Mouse (Mus musculus): ENCODE data around the gene Nek5. TPM values are rescaled to one million over a fixed set of nuclear protein-coding genes. Genes with fewer than 3 reads are reported as not detected.

Gene Nek5
- not detected for total RNA-seq (2023)

GRCm38 (mm10) chr8:22124220-22125152 is at the start of gene Nek5:
Gene Nek5, minus strand, starts transcription at chr8:22125053.

GRCm38 (mm10) chr8:22166080-22166603 is 41.3 kb upstream of the Nek5 start, which contains the start of gene Nek3:
Gene Nek3, minus strand, starts transcription at chr8:22166435.

GRCm38 (mm10) chr8:22060446-22060889 is 64.4 kb downstream of the Nek5 start, which contains the start of gene Alg11:
Gene Alg11, plus strand, starts transcription at chr8:22060721.

GRCm38 (mm10) chr8:22059821-22060445 is 64.9 kb downstream of the Nek5 start, which contains the start of gene Atp7b:
Gene Atp7b, minus strand, starts transcription at chr8:22060305.

Other genes starting within 250 kb of the Nek5 start
- gene Defb9, start 239.6 kb downstream of the Nek5 start, total RNA-seq (2023), result not detected
- not detected for gene Defb11, start 218.6 kb downstream of the Nek5 start, total RNA-seq (2023)
- gene Defb15, start 192.3 kb downstream of the Nek5 start, total RNA-seq (2023), result not detected
- gene Defb35, start 186.7 kb downstream of the Nek5 start, total RNA-seq (2023), result not detected
- gene Defb13, start 178.3 kb downstream of the Nek5 start, total RNA-seq (2023), result not detected
- gene Fam90a1a, start 166.3 kb downstream of the Nek5 start, total RNA-seq (2023), result not detected
- gene Ccdc70, start 155.3 kb downstream of the Nek5 start, total RNA-seq (2023), result not detected
- under 1 TPM; 0.09 to 0.18 TPM for gene Atp7b, start 64.7 kb downstream of the Nek5 start, total RNA-seq (2023)
- 10 to 100 TPM in 1 of 2 experiments, 1 to 10 TPM in 1; 9.1 to 13.5 TPM for gene Alg11, start 64.3 kb downstream of the Nek5 start, total RNA-seq (2023)
- gene Nek3, start 41.4 kb upstream of the Nek5 start, total RNA-seq (2023), result 1 to 10 TPM; 2.9 to 3.1 TPM
- gene Ckap2, start 60.8 kb upstream of the Nek5 start, total RNA-seq (2023), result under 1 TPM; 0.73 to 0.92 TPM
- gene Vps36, start 67.8 kb upstream of the Nek5 start, total RNA-seq (2023), result 10 to 100 TPM; 21.4 to 23.1 TPM
- 1 to 10 TPM in 1 of 2 experiments, under 1 TPM in 1; 0.52 to 1.0 TPM for gene Thsd1, start 102.3 kb upstream of the Nek5 start, total RNA-seq (2023)
- gene Tpte, start 158.4 kb upstream of the Nek5 start, total RNA-seq (2023), result not detected